Mouse (Mus musculus) forebrain, embryonic 14.5 days (tissue): ENCODE data around the gene Lypd6. TPM values are rescaled to one million over a fixed set of nuclear protein-coding genes. Genes with fewer than 3 reads are reported as not detected.

Experiments used
- ATAC-seq: fragments of 200-750 bp; cut with Nextera tagmentation; 2 replicates; pipeline ENCODE4 v1.8.0; 2017; ENCODE audit warnings: mild to moderate bottlenecking, moderate library complexity
- DNase-seq: peaks from one replicate; pipeline ENCODE4 v3.0.0-alpha.2; 2015; ENCODE audit warnings: low spot score
- H3K27ac ChIP-seq: fragments of 300-500 bp; sonication (generic); 2 replicates; pipeline ENCODE4 v1.5.1; 2014; ENCODE audit warnings: low read depth, mild to moderate bottlenecking, control low read depth, low read length, moderate library complexity
- H3K27me3 ChIP-seq: fragments of 300-500 bp; sonication (generic); replicated peaks from 2 replicates; pipeline ENCODE4 v1.6.1; 2014; ENCODE audit warnings: low read length, control low read depth, mixed read lengths; ENCODE audit not compliant: control insufficient read depth, insufficient read depth
- H3K36me3 ChIP-seq: fragments of 300-500 bp; sonication (generic); 2 replicates; pipeline ENCODE4 v1.6.1; 2014; ENCODE audit warnings: low read length, control low read depth; ENCODE audit not compliant: control insufficient read depth, insufficient read depth
- H3K4me1 ChIP-seq: fragments of 300-500 bp; sonication (generic); 2 replicates; pipeline ENCODE4 v1.6.1; 2014; ENCODE audit warnings: antibody characterized with exemption, low read length, control low read depth; ENCODE audit not compliant: control insufficient read depth, insufficient read depth
- H3K4me2 ChIP-seq: fragments of 300-500 bp; sonication (generic); 2 replicates; pipeline ENCODE4 v1.6.1; 2014; ENCODE audit warnings: mild to moderate bottlenecking, control low read depth, low read length
- H3K4me3 ChIP-seq: fragments of 300-500 bp; sonication (generic); 2 replicates; pipeline ENCODE4 v1.5.1; 2014; ENCODE audit warnings: low read depth, low read length, control low read depth
- H3K9ac ChIP-seq: fragments of 300-500 bp; sonication (generic); 2 replicates; pipeline ENCODE4 v1.6.1; 2014; ENCODE audit warnings: mild to moderate bottlenecking, low read length, control low read depth, moderate library complexity
- H3K9me3 ChIP-seq: fragments of 300-500 bp; sonication (generic); replicated peaks from 2 replicates; pipeline ENCODE4 v1.6.1; 2016; ENCODE audit warnings: low read length, control low read depth, mixed read lengths; ENCODE audit not compliant: control insufficient read depth
- WGBS: fragments of 180-500 bp; shearing (Covaris S2); extraction: QIAGEN DNeasy Blood & Tissue Kit; methylation state at CpG from one replicate; pipeline ENCODE4 v1.1.7; 2014; 5-methylcytosine and 5-hydroxymethylcytosine counted together
- polyA plus RNA-seq: library from polyadenylated mRNA; unstranded; fragments of >200 nt; fragmentation: Nextera tagmentation; extraction: Ambion mirVana; gene quantifications from 2 replicates; pipeline ENCODE4 v1.2.1, GENCODE M21; 2014

Gene Lypd6
- polyA plus RNA-seq, 1 experiment from 2014 or later: 16.5 TPM

GRCm38 (mm10) chr2:50120839-50121238 lies 54.6 kb downstream of the Lypd6 start:
- no peaks in the 10 kb centered on the region for H3K36me3 ChIP-seq
- H3K9ac ChIP-seq: no peak overlapping the region
- no peaks in the 10 kb centered on the region for H3K4me1 ChIP-seq
- DNase-seq (no peak), ATAC-seq (no peak)
- WGBS: 83% methylated on average over 9 of the region's 9 CpGs
- no peaks in the 10 kb centered on the region for H3K27me3 ChIP-seq
- H3K4me3 ChIP-seq: no peak overlapping the region
- H3K27ac ChIP-seq: no peak overlapping the region
- H3K9me3 ChIP-seq: no peaks in the 10 kb centered on the region
- H3K4me2 ChIP-seq: no peak overlapping the region

- Histone ChIP-seq H3K4me1 (peaks cover 12% of the 10 kb centered on the region; the same call in 1 of the 2 replicates), H3K27ac (no peak overlapping the region), H3K27me3 (no peaks in the 10 kb centered on the region), H3K9me3 (no peaks in the 10 kb centered on the region), H3K4me3 (no peak overlapping the region), H3K36me3 (no peaks in the 10 kb centered on the region), H3K9ac (no peak overlapping the region), H3K4me2 (no peak overlapping the region)
- 91% methylated on average over 5 of the region's 5 CpGs for WGBS
- DNase-seq (no peak), ATAC-seq (no peak)
Observed at GRCm38 (mm10) chr2:50123376-50123775, 57.1 kb downstream of the Lypd6 start.

- no peaks in the 10 kb centered on the region for H3K36me3 ChIP-seq
- DNase-seq (peak; percentile 68), ATAC-seq (peak; percentile 50)
- H3K9ac ChIP-seq: no peak overlapping the region
- H3K9me3 ChIP-seq: no peaks in the 10 kb centered on the region
- H3K4me2 ChIP-seq: no peak overlapping the region
- H3K4me3 ChIP-seq: no peak overlapping the region
- H3K27ac ChIP-seq: peak overlapping the region; percentile 68
- H3K4me1 ChIP-seq: peaks cover 17% of the 10 kb centered on the region
- H3K27me3 ChIP-seq: no peaks in the 10 kb centered on the region
- 63% methylated on average over 9 of the region's 9 CpGs for WGBS
Observed at GRCm38 (mm10) chr2:50127513-50128175, 61.4 kb downstream of the Lypd6 start.

GRCm38 (mm10) chr2:50128322-50129277 lies 62.4 kb downstream of the Lypd6 start:
- Histone ChIP-seq H3K4me1 (peaks cover 17% of the 10 kb centered on the region), H3K9ac (no peak overlapping the region), H3K36me3 (no peaks in the 10 kb centered on the region), H3K9me3 (0 out of 2 replicates have a peak, but pooled peaks cover 2% of the 10 kb centered on the region), H3K4me2 (peak overlapping the region; percentile 8), H3K27me3 (no peaks in the 10 kb centered on the region), H3K4me3 (no peak overlapping the region), H3K27ac (peak overlapping the region; percentile 68)
- WGBS: 46% methylated on average over 12 of the region's 12 CpGs
- ATAC-seq (peak; percentile 78), DNase-seq (peak; percentile 78)

- Histone ChIP-seq H3K9me3 (0 out of 2 replicates have a peak, but pooled peaks cover 2% of the 10 kb centered on the region), H3K4me2 (no peak overlapping the region), H3K27me3 (no peaks in the 10 kb centered on the region), H3K9ac (no peak overlapping the region), H3K4me1 (peaks cover 17% of the 10 kb centered on the region), H3K4me3 (no peak overlapping the region), H3K27ac (no peak overlapping the region), H3K36me3 (no peaks in the 10 kb centered on the region)
- DNase-seq (no peak), ATAC-seq (no peak)
- WGBS: 85% methylated on average over 3 of the region's 3 CpGs
Observed at GRCm38 (mm10) chr2:50130674-50131073, 64.4 kb downstream of the Lypd6 start.

- Histone ChIP-seq H3K4me2 (no peak overlapping the region), H3K27me3 (no peaks in the 10 kb centered on the region), H3K9ac (no peak overlapping the region), H3K27ac (no peak overlapping the region), H3K4me3 (no peak overlapping the region), H3K36me3 (no peaks in the 10 kb centered on the region), H3K9me3 (no peaks in the 10 kb centered on the region), H3K4me1 (no peaks in the 10 kb centered on the region)
- 53% methylated on average over 6 of the region's 6 CpGs for WGBS
- peak; percentile 4 for DNase-seq
- no peak for ATAC-seq
Observed at GRCm38 (mm10) chr2:50143672-50144071, 77.4 kb downstream of the Lypd6 start.

GRCm38 (mm10) chr2:50147308-50147707 lies 81.1 kb downstream of the Lypd6 start:
- Histone ChIP-seq H3K9ac (no peak overlapping the region), H3K27ac (no peak overlapping the region), H3K36me3 (no peaks in the 10 kb centered on the region), H3K27me3 (no peaks in the 10 kb centered on the region), H3K9me3 (no peaks in the 10 kb centered on the region), H3K4me1 (no peaks in the 10 kb centered on the region), H3K4me3 (no peak overlapping the region), H3K4me2 (no peak overlapping the region)
- DNase-seq (no peak), ATAC-seq (no peak)
- 84% methylated on average over 9 of the region's 9 CpGs for WGBS

- Histone ChIP-seq H3K9ac (no peak overlapping the region), H3K4me1 (no peaks in the 10 kb centered on the region), H3K4me3 (no peak overlapping the region), H3K27me3 (no peaks in the 10 kb centered on the region), H3K36me3 (no peaks in the 10 kb centered on the region), H3K9me3 (no peaks in the 10 kb centered on the region), H3K27ac (no peak overlapping the region), H3K4me2 (no peak overlapping the region)
- ATAC-seq (no peak), DNase-seq (no peak)
- 85% methylated on average over 6 of the region's 6 CpGs for WGBS
Observed at GRCm38 (mm10) chr2:50149257-50150202, 83.3 kb downstream of the Lypd6 start.
